Mouse (Mus musculus) ES-E14 (cell line): ENCODE results near the gene Wdr20.

Experiments
- CHD2 ChIP-seq: IDR thresholded peaks from 2 replicates; pipeline ENCODE4 v1.6.1; 2014; ENCODE audit warnings: mild to moderate bottlenecking, low read depth, low read length, inconsistent platforms
- MAFK ChIP-seq: IDR thresholded peaks from 2 replicates; pipeline ENCODE4 v1.6.1; 2014; ENCODE audit warnings: mild to moderate bottlenecking, low read depth, low read length, inconsistent platforms; ENCODE audit not compliant: insufficient read depth
- ZC3H11A ChIP-seq: IDR thresholded peaks from 2 replicates; pipeline ENCODE4 v1.6.1; 2012; ENCODE audit warnings: low read depth, mild to moderate bottlenecking, inconsistent platforms, low read length, borderline replicate concordance
- ZNF384 ChIP-seq: IDR thresholded peaks from 2 replicates; pipeline ENCODE4 v1.6.1; 2012; ENCODE audit warnings: low read depth, low read length, inconsistent platforms

GRCm38 (mm10) chr12:110804261-110804660, 66.5 kb downstream of the Wdr20 start:
- TF ChIP-seq ZNF384 (no peak), ZC3H11A (no peak), CHD2 (no peak), MAFK (no peak)
